Mouse (Mus musculus): ENCODE measurements around the gene Zfp276. TPM values are rescaled to one million over a fixed set of nuclear protein-coding genes. Genes with fewer than 3 reads are reported as not detected.

The Zfp276 gene
- 4.9 and 5.5 TPM in 2 replicates for polyA plus RNA-seq (2015; fragmentation: Nextera tagmentation; extraction: Ambion mirVana)

DNA sequence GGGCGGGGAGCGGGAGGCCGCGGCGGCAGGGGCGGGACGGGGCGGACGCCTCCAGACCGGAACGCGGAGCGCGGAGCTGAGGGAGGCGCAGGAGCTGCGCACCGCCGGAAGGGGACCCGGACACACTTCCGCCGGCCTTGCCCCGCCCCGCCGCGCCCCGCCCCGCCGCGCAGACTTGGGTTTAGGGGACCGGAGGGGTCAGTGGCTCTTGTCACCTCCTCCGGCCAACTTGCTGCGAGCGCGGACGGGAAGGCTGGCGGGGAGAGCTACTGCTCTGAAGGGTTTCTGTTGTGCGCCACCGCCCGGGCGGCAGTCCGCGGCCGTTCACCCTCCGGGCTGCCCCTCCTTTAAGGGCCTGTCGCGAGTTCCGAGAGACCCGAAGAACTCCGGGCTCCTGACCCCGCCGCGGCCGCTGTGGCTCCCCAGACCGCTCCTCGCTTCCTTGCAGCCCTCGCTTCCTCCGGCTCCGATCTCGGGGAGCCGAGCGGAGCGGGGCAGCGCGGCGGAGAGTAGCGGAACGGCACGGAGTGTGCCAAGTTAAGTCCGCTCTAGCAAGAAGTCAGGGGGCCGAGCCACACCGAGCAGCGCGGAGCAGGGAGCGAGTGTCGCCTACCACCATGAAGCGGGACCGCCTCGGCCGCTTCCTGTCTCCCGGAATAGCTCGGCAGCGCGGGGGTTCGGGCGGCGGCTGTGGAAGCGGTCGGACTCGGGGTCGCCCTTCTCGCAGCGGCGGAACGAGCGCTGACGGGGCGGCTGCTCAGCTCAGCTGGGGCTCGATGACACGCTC lies at the start of gene Zfp276, which contains the start of gene Vps9d1:
Zfp276 (plus strand) TSS at position 97 of the 787 bp plus-strand sequence.
Vps9d1 (minus strand) TSS at position 250 of the 787 bp plus-strand sequence.
- DNase-seq: peak; percentile 92
- ATAC-seq: peak; percentile 97
- H3K9ac ChIP-seq (replicated peaks): peak within 1 kb of the TSS; percentile 93
- peak within 1 kb of the TSS; percentile 90 for H3K4me3 ChIP-seq (ENCODE audit: low read depth, low read length)
- peak within 1 kb of the TSS; percentile 92 for H3K27ac ChIP-seq (ENCODE audit: low read depth)
- 3% methylated on average over 93 of the region's 99 CpGs for WGBS (ENCODE audit: insufficient replicate concordance)
- H3K36me3 ChIP-seq (replicated peaks; ENCODE audit: insufficient read depth, low read length): peaks cover 36% of the 10 kb centered on the region
- H3K4me1 ChIP-seq (ENCODE audit: insufficient read depth): peaks cover 18% of the 10 kb centered on the region
- H3K9me3 ChIP-seq (ENCODE audit: low read length): no peaks in the 10 kb centered on the region
- peak within 1 kb of the TSS; percentile 77 for H3K4me2 ChIP-seq (ENCODE audit: low read depth, low read length)
- no peaks in the 10 kb centered on the region for H3K27me3 ChIP-seq (ENCODE audit: insufficient read depth, low read length)
- peak; percentile 9; the same call in 1 of the 2 replicates for TF ChIP-seq CTCF (IDR thresholded peaks at IDR 0.05; ENCODE audit: low read depth)
- TF ChIP-seq EP300 (IDR thresholded peaks at IDR 0.05; ENCODE audit: low read depth): no peak

DNA sequence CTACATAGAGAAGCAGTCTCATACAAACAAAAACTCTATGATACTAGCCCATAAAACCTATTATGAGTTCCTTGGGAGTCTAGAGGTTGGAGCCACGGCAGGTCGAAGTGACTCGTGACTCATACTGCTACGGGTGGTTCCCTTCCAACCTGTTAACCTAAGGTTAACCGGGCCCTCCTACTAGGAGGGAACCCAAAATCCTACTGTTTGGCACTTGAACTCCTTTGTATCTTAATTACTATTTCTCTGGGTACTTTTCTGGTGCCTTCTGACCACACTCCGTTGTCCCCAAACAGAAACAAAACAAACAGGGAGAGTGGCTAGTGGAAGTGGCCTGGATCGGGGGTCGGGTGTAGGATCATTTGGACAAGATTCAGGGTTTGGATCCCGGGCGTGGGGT lies 42.1 kb upstream of the Zfp276 start:
- H3K4me1 ChIP-seq (ENCODE audit: insufficient read depth): peaks cover 13% of the 10 kb centered on the region

DNA sequence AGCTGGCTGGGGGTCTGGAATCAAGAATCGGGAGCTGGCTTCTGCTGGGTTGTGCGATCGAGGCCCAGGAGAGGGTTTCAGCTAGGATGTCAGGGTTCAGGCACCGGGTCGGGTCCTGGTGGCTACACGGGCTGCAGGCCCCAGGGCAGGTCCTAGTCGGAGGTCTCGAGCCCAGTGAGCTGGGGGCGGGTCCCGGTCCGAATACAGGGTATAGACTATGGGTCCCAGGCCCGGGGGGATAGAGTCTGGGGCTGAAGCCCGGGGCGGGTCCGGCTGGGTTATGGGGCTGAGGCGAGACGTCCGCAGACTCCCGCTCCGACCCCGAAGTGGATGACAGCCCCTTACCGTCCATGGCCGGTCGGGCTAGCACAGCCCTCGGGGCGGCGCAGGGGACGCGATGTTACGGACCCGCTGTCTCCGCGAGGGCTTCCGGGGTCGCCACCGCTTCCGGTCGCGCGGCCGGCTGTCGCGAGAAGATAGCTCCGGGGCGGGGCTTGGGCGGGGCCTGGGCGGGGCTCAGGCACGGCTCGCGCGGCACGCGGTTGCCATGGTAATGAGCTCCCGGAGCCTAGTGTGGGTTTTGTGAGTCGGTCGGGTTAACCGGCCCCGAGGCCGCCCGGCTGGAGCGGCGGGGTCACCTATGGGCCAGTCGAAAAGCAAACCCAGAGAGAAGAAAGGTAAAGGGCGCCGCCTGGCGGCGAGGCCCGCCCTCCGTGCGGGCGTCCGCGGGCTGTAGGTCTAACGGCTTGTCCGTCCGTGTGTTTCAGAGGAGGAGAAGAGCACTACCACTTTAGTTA lies 41.5 kb upstream of the Zfp276 start, which contains the start of the genes Chmp1a and Spata33:
Chmp1a (minus strand) TSS at position 443 of the 797 bp plus-strand sequence.
Spata33 (plus strand) TSS at position 512 of the 797 bp plus-strand sequence.
- Histone ChIP-seq H3K4me3 (ENCODE audit: low read depth, low read length) (peak within 1 kb of the TSS; percentile 98), H3K36me3 (replicated peaks; ENCODE audit: insufficient read depth, low read length) (peaks cover 28% of the 10 kb centered on the region), H3K9ac (replicated peaks) (peak within 1 kb of the TSS; percentile 99), H3K27ac (ENCODE audit: low read depth) (peak within 1 kb of the TSS; percentile 86), H3K27me3 (ENCODE audit: insufficient read depth, low read length) (no peaks in the 10 kb centered on the region), H3K4me1 (ENCODE audit: insufficient read depth) (peaks cover 13% of the 10 kb centered on the region), H3K9me3 (ENCODE audit: low read length) (no peaks in the 10 kb centered on the region), H3K4me2 (ENCODE audit: low read depth, low read length) (peak within 1 kb of the TSS; percentile 92)
- peak; percentile 95 for ATAC-seq
- peak; percentile 98 for DNase-seq
- under 1% methylated on average over 76 of the region's 76 CpGs for WGBS (ENCODE audit: insufficient replicate concordance)
- TF ChIP-seq EP300 (IDR thresholded peaks at IDR 0.05; ENCODE audit: low read depth) (peak; percentile 42; the same call in 1 of the 2 replicates), CTCF (IDR thresholded peaks at IDR 0.05; ENCODE audit: low read depth) (peak; percentile 73)

More for the DNA sequence above, 42.1 kb upstream of the Zfp276 start:
- Histone ChIP-seq H3K4me2 (ENCODE audit: low read depth, low read length) (peak overlapping the region; percentile 92), H3K9ac (replicated peaks) (peak overlapping the region; percentile 99), H3K4me3 (ENCODE audit: low read depth, low read length) (peak overlapping the region; percentile 98), H3K36me3 (replicated peaks; ENCODE audit: insufficient read depth, low read length) (peaks cover 34% of the 10 kb centered on the region), H3K9me3 (ENCODE audit: low read length) (no peaks in the 10 kb centered on the region), H3K27me3 (ENCODE audit: insufficient read depth, low read length) (no peaks in the 10 kb centered on the region), H3K27ac (ENCODE audit: low read depth) (peak overlapping the region; percentile 86)
- DNase-seq (peak; percentile 14), ATAC-seq (no peak)
- TF ChIP-seq CTCF (IDR thresholded peaks at IDR 0.05; ENCODE audit: low read depth) (no peak), EP300 (IDR thresholded peaks at IDR 0.05; ENCODE audit: low read depth) (no peak)
- WGBS (ENCODE audit: insufficient replicate concordance): 21% methylated on average over 10 of the region's 10 CpGs

DNA sequence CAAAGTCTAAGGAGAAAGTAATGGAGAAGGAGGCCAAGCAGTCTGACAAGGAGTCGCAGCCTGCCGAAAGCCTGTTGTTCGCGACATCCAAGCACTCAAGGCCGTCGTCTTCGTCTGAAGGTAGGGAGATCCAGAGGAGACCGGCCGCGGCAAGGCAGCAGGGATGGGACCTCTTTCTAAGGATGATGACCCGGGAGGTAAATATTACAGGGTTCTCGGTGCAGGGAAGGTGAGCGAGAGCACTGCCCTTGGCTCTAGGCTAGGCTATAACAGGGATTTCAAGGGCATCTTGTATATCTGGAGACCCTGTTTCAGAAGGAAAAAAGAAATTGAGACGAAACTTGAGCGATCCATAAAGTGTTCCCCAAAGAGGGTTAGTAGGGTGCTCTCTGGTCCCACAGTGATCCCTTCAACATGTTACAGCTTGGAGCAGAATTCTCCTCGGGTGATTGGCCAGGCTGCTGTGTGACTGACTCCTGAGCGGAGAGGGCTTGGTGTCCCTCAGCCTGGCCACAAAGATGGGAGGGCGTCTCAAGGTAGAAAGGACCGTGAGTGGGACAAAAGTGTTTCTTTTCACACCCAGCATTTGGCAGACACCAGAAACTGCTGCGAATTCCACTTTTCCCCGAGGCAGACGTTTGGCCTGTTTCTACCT lies 40.8 kb upstream of the Zfp276 start:
- DNase-seq: no peak
- Histone ChIP-seq H3K4me3 (ENCODE audit: low read depth, low read length) (peak overlapping the region; percentile 98), H3K27me3 (ENCODE audit: insufficient read depth, low read length) (no peaks in the 10 kb centered on the region), H3K4me1 (ENCODE audit: insufficient read depth) (peaks cover 13% of the 10 kb centered on the region), H3K9ac (replicated peaks) (peak overlapping the region; percentile 99), H3K36me3 (replicated peaks; ENCODE audit: insufficient read depth, low read length) (peaks cover 21% of the 10 kb centered on the region), H3K9me3 (ENCODE audit: low read length) (no peaks in the 10 kb centered on the region), H3K4me2 (ENCODE audit: low read depth, low read length) (peak overlapping the region; percentile 92), H3K27ac (ENCODE audit: low read depth) (peak overlapping the region; percentile 86; the same call in 1 of the 2 replicates)
- TF ChIP-seq EP300 (IDR thresholded peaks at IDR 0.05; ENCODE audit: low read depth) (no peak), CTCF (IDR thresholded peaks at IDR 0.05; ENCODE audit: low read depth) (no peak)
- WGBS (ENCODE audit: insufficient replicate concordance): 21% methylated on average over 22 of the region's 22 CpGs
- ATAC-seq: peak; percentile 35

DNA sequence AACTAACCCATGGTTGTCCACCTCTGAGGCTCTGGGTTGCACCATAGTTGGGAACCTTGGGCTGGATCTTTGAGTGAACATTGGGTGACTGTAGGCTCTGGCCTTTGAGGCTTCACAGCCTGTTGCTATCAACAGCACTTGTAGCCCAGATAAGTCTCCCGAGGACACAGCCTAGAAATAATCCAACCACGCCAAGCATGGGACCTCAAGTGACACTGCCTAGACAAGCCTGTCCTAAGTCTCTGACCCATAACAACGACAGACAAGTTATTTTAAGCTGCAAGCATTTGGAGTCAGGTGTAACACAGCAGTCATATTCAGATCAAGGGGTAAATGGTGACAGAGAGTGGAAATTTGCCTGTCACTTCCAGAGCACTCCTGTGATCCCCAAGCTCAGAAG lies 38.6 kb upstream of the Zfp276 start:
- no peaks in the 10 kb centered on the region for H3K36me3 ChIP-seq (replicated peaks; ENCODE audit: insufficient read depth, low read length)
- H3K9ac ChIP-seq (replicated peaks): no peak overlapping the region
- peaks cover 13% of the 10 kb centered on the region for H3K4me1 ChIP-seq (ENCODE audit: insufficient read depth)
- H3K9me3 ChIP-seq (ENCODE audit: low read length): no peaks in the 10 kb centered on the region
- H3K27ac ChIP-seq (ENCODE audit: low read depth): no peak overlapping the region
- TF ChIP-seq EP300 (IDR thresholded peaks at IDR 0.05; ENCODE audit: low read depth) (no peak), CTCF (IDR thresholded peaks at IDR 0.05; ENCODE audit: low read depth) (no peak)
- no peaks in the 10 kb centered on the region for H3K27me3 ChIP-seq (ENCODE audit: insufficient read depth, low read length)
- no peak overlapping the region for H3K4me2 ChIP-seq (ENCODE audit: low read depth, low read length)
- 62% methylated on average over 3 of the region's 3 CpGs for WGBS (ENCODE audit: insufficient replicate concordance)
- no peak for ATAC-seq
- H3K4me3 ChIP-seq (ENCODE audit: low read depth, low read length): no peak overlapping the region
- no peak for DNase-seq

Measured in liver, postnatal 0 days (tissue).